ENCODE assay signal across 1 mouse cellular context in the genomic region with DNA sequence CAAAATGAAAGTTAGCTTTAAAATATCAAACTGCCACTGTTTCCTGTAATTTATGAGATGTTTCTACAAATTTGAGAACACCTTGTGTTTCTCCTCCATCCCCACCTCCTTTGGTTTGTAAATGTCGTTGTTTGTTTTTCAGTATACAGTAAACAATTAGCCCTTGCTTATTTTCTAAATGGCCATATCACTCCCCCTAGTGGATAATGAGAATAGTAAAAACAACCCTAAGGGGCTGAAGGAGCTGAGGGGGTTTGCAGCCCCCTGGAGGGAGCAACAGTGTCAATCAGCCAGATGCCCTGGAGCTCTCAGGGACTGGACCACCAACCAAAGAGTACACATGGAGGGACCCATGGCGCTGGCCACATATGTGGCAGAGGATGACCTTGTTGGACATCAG.
A peak's percentile ranks its signal among the peaks of the same experiment; 100 is the strongest.
TF ChIP-seq lines count a peak whose summit lies in the region.

No protein-coding gene starts in this region.

TF ChIP-seq in CH12.LX, 34 proteins besides CTCF, POLR2A, EP300 and RAD21:
- TF ChIP-seq POLR2AphosphoS2 (IDR thresholded peaks at IDR 0.05; ENCODE audit: low read depth, low read length): no peak
- TF ChIP-seq SMC3 (IDR thresholded peaks at IDR 0.05; ENCODE audit: low read depth, low read length): peak; percentile 20; the same call in 1 of the 2 replicates
- no peak for TF ChIP-seq NELFE (IDR thresholded peaks at IDR 0.05; ENCODE audit: low read depth, low read length)
- TF ChIP-seq HCFC1 (IDR thresholded peaks at IDR 0.05; ENCODE audit: low read depth, low read length): no peak
- no peak for TF ChIP-seq GABPA (IDR thresholded peaks at IDR 0.05; ENCODE audit: insufficient replicate concordance, low read depth, low read length)
- no peak for TF ChIP-seq UBTF (IDR thresholded peaks at IDR 0.05; ENCODE audit: low read depth, low read length)
